Mouse (Mus musculus): ENCODE results near the gene Cat. TPM values are rescaled to one million over a fixed set of nuclear protein-coding genes. Genes with fewer than 3 reads are reported as not detected.

Gene Cat
- polyA plus RNA-seq, 1 experiment from 2014 or later: 86.2 TPM

- H3K9me3 ChIP-seq: no peaks in the 10 kb centered on the region
- H3K27me3 ChIP-seq (replicated peaks): no peaks in the 10 kb centered on the region
- no peak overlapping the region for H3K4me3 ChIP-seq
- H3K4me1 ChIP-seq: no peaks in the 10 kb centered on the region
- no peak overlapping the region for H3K27ac ChIP-seq
- H3K36me3 ChIP-seq (replicated peaks): peaks cover 20% of the 10 kb centered on the region; the same call in 1 of the 2 replicates
- WGBS: 93% methylated on average over 10 of the region's 10 CpGs
- no peak overlapping the region for H3K9ac ChIP-seq
- ATAC-seq (replicated peaks): no peak
- H3K4me2 ChIP-seq: no peak overlapping the region
These were observed 17.9 kb downstream of the Cat start for GRCm38 (mm10) chr2:103466984-103467588.

GRCm38 (mm10) chr2:103466272-103466671 lies 18.7 kb downstream of the Cat start:
- WGBS: 87% methylated on average over 3 of the region's 3 CpGs

DNA sequence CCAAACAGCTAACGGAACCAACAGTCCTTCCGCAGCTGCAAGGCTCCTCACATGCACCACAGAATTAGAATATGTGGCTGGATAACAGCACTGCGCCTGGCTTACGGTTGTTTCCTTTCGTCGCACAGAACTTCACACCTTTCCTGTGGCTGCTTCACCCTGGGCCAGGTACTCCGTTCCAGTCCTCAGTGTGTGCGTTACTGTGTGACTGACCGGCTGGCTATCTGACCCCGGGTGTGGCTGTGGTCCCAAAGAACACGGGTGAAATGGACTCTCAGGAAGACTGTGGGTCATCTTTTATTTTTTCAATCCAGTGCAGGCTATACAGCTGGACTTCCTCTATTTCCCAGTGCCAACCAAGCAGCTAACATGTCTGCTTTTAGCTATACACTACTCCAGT lies 19.5 kb downstream of the Cat start:
- ATAC-seq (replicated peaks): no peak
- 95% methylated on average over 11 of the region's 11 CpGs for WGBS
- no peak overlapping the region for H3K9ac ChIP-seq
- no peak overlapping the region for H3K4me3 ChIP-seq
- no peaks in the 10 kb centered on the region for H3K9me3 ChIP-seq
- H3K36me3 ChIP-seq (replicated peaks): peaks cover 23% of the 10 kb centered on the region; the same call in 1 of the 2 replicates
- H3K4me2 ChIP-seq: no peak overlapping the region
- H3K27ac ChIP-seq: no peak overlapping the region
- H3K27me3 ChIP-seq (replicated peaks): no peaks in the 10 kb centered on the region
- no peaks in the 10 kb centered on the region for H3K4me1 ChIP-seq

More at GRCm38 (mm10) chr2:103466272-103466671, 18.7 kb downstream of the Cat start:
- Histone ChIP-seq H3K27me3 (replicated peaks) (no peaks in the 10 kb centered on the region), H3K4me3 (no peak overlapping the region), H3K9me3 (no peaks in the 10 kb centered on the region), H3K27ac (no peak overlapping the region), H3K36me3 (replicated peaks) (peaks cover 20% of the 10 kb centered on the region; the same call in 1 of the 2 replicates), H3K4me1 (no peaks in the 10 kb centered on the region), H3K9ac (no peak overlapping the region), H3K4me2 (no peak overlapping the region)
- ATAC-seq (replicated peaks): no peak

GRCm38 (mm10) chr2:103464524-103464923 lies 20.4 kb downstream of the Cat start:
- no peak for ATAC-seq (replicated peaks)

DNA sequence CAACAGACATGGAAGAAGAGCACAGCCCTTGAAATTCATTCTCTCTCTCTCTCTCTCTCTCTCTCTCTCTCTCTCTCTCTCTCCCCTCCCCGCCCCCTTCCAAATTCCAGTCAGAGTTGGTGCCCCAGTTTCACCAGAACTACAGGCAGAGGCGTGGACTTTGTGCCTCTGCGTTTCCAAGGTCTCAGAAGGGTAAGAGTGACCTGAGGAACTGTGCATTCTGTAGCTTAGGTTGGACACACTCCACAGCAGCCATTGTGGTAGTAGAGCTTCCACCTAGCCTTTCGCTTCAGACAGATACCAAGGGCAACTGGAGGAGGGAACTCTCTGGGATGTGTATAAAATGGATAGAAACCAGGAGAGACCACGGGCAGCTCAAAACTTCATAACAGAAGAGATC lies 22.2 kb downstream of the Cat start:
- H3K36me3 ChIP-seq (replicated peaks): peaks cover 34% of the 10 kb centered on the region
- no peak overlapping the region for H3K4me3 ChIP-seq

More at GRCm38 (mm10) chr2:103464524-103464923, 20.4 kb downstream of the Cat start:
- Histone ChIP-seq H3K27ac (no peak overlapping the region), H3K36me3 (replicated peaks) (peaks cover 26% of the 10 kb centered on the region), H3K9me3 (no peaks in the 10 kb centered on the region), H3K27me3 (replicated peaks) (no peaks in the 10 kb centered on the region), H3K4me2 (no peak overlapping the region), H3K9ac (no peak overlapping the region), H3K4me1 (no peaks in the 10 kb centered on the region), H3K4me3 (no peak overlapping the region)
- WGBS: 95% methylated on average over 8 of the region's 8 CpGs

GRCm38 (mm10) chr2:103461743-103462142 lies 23.2 kb downstream of the Cat start:
- Histone ChIP-seq H3K36me3 (replicated peaks) (peaks cover 34% of the 10 kb centered on the region), H3K9me3 (no peaks in the 10 kb centered on the region), H3K27me3 (replicated peaks) (no peaks in the 10 kb centered on the region), H3K27ac (no peak overlapping the region), H3K4me1 (no peaks in the 10 kb centered on the region), H3K9ac (no peak overlapping the region), H3K4me3 (no peak overlapping the region), H3K4me2 (no peak overlapping the region)
- WGBS: 60% methylated on average over 9 of the region's 9 CpGs
- no peak for ATAC-seq (replicated peaks)

More for the DNA sequence above, 22.2 kb downstream of the Cat start:
- H3K4me1 ChIP-seq: no peaks in the 10 kb centered on the region
- no peak overlapping the region for H3K9ac ChIP-seq
- ATAC-seq (replicated peaks): no peak
- H3K9me3 ChIP-seq: no peaks in the 10 kb centered on the region
- WGBS: 93% methylated on average over 5 of the region's 5 CpGs
- H3K27me3 ChIP-seq (replicated peaks): no peaks in the 10 kb centered on the region
- no peak overlapping the region for H3K4me2 ChIP-seq
- no peak overlapping the region for H3K27ac ChIP-seq

- H3K27me3 ChIP-seq (replicated peaks): no peaks in the 10 kb centered on the region
- 85% methylated on average over 8 of the region's 8 CpGs for WGBS
- 0 out of 2 replicates have a peak overlapping the region, but pooled peaks have one; percentile 48 for H3K27ac ChIP-seq
- no peaks in the 10 kb centered on the region for H3K4me1 ChIP-seq
- H3K9ac ChIP-seq: no peak overlapping the region
- no peaks in the 10 kb centered on the region for H3K9me3 ChIP-seq
- no peak overlapping the region for H3K4me3 ChIP-seq
- no peak overlapping the region for H3K4me2 ChIP-seq
- no peak for ATAC-seq (replicated peaks)
- H3K36me3 ChIP-seq (replicated peaks): peaks cover 35% of the 10 kb centered on the region
These were observed 23.8 kb downstream of the Cat start for GRCm38 (mm10) chr2:103461210-103461609.

DNA sequence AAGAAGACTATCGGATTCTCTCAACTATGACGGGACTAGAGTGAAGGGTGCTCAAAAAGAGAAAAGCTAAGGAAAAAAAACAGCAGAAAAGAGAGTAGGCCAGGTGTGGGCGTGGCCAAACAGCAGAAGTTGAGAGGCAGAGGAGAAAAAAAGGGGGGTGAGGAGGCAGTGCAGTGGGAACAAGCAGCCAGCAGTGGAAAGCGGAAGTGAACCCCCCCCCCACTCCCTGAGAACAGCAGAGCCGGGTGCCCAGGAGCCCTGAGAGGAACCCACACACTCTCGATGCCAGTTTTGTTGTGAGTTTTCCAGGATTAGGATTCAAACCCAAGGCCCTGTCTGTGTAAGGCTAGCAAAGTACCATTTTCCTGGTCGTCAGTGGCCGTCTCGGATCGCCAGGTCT lies 25.9 kb downstream of the Cat start:
- H3K36me3 ChIP-seq (replicated peaks): peaks cover 42% of the 10 kb centered on the region
- no peak overlapping the region for H3K9ac ChIP-seq
- WGBS: 95% methylated on average over 10 of the region's 10 CpGs

GRCm38 (mm10) chr2:103457628-103458027 lies 27.3 kb downstream of the Cat start:
- ATAC-seq (replicated peaks): no peak
- H3K27me3 ChIP-seq (replicated peaks): no peaks in the 10 kb centered on the region
- no peak overlapping the region for H3K9ac ChIP-seq
- peaks cover 40% of the 10 kb centered on the region for H3K36me3 ChIP-seq (replicated peaks)
- H3K9me3 ChIP-seq: no peaks in the 10 kb centered on the region
- WGBS: 83% methylated on average over 7 of the region's 7 CpGs
- no peak overlapping the region for H3K27ac ChIP-seq
- H3K4me1 ChIP-seq: no peaks in the 10 kb centered on the region
- H3K4me2 ChIP-seq: no peak overlapping the region
- H3K4me3 ChIP-seq: no peak overlapping the region

More for the DNA sequence above, 25.9 kb downstream of the Cat start:
- Histone ChIP-seq H3K27ac (no peak overlapping the region), H3K4me3 (no peak overlapping the region), H3K27me3 (replicated peaks) (no peaks in the 10 kb centered on the region), H3K4me2 (no peak overlapping the region), H3K9me3 (no peaks in the 10 kb centered on the region), H3K4me1 (no peaks in the 10 kb centered on the region)
- no peak for ATAC-seq (replicated peaks)

DNA sequence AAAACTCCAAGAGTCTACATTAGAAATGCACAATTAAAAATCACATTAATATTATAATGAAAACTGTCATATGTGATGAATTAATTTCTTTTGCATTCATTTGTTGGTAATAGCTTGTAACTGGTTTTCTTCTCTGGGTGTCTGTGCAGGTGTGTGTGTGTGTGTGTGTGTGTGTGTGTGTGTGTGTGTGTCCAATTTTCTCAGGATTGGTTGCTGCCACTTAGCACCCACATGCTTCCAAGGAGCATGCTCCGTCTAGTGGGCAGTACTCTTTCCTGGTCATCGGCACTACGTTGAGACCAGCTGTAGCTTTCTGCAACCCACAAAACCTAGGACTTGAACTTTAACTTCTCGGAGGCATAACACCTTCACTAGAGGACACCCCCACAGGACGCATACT lies 27.9 kb downstream of the Cat start:
- 93% methylated on average over 5 of the region's 5 CpGs for WGBS

GRCm38 (mm10) chr2:103456646-103457045 lies 28.3 kb downstream of the Cat start:
- H3K27me3 ChIP-seq (replicated peaks): no peaks in the 10 kb centered on the region
- ATAC-seq (replicated peaks): peak; percentile 85
- no peak overlapping the region for H3K4me3 ChIP-seq
- peaks cover 35% of the 10 kb centered on the region for H3K36me3 ChIP-seq (replicated peaks)
- no peak overlapping the region for H3K9ac ChIP-seq
- H3K4me1 ChIP-seq: no peaks in the 10 kb centered on the region
- H3K4me2 ChIP-seq: no peak overlapping the region
- WGBS: 24% methylated on average over 10 of the region's 10 CpGs
- H3K9me3 ChIP-seq: no peaks in the 10 kb centered on the region
- H3K27ac ChIP-seq: no peak overlapping the region

More for the DNA sequence above, 27.9 kb downstream of the Cat start:
- Histone ChIP-seq H3K27me3 (replicated peaks) (no peaks in the 10 kb centered on the region), H3K4me3 (no peak overlapping the region), H3K9me3 (no peaks in the 10 kb centered on the region), H3K36me3 (replicated peaks) (peaks cover 35% of the 10 kb centered on the region), H3K4me2 (no peak overlapping the region), H3K27ac (no peak overlapping the region), H3K4me1 (no peaks in the 10 kb centered on the region), H3K9ac (no peak overlapping the region)
- peak; percentile 50 for ATAC-seq (replicated peaks)

DNA sequence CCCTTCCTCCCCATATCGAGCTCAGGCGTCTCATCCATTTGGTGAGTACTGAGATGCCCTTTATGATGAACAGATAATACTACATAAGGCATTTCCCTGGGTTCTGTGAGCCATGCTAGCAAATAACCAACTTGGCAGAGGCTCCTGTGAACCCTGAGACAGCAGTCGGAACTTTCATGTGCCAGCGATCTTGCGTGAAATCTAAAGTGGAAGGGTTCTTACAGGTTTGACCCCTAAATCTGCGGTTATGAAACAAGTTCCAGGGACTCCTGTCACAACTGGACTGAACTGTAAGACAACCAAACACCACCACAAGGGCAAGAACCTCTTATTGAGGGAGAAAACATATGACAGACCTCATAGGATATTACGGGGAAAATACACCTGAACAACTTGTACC lies 29.2 kb downstream of the Cat start:
- Histone ChIP-seq H3K27me3 (replicated peaks) (no peaks in the 10 kb centered on the region), H3K9ac (no peak overlapping the region), H3K27ac (no peak overlapping the region), H3K36me3 (replicated peaks) (peaks cover 35% of the 10 kb centered on the region), H3K9me3 (no peaks in the 10 kb centered on the region), H3K4me3 (no peak overlapping the region), H3K4me2 (no peak overlapping the region), H3K4me1 (no peaks in the 10 kb centered on the region)
- WGBS: 95% methylated on average over 7 of the region's 7 CpGs
- no peak for ATAC-seq (replicated peaks)

DNA sequence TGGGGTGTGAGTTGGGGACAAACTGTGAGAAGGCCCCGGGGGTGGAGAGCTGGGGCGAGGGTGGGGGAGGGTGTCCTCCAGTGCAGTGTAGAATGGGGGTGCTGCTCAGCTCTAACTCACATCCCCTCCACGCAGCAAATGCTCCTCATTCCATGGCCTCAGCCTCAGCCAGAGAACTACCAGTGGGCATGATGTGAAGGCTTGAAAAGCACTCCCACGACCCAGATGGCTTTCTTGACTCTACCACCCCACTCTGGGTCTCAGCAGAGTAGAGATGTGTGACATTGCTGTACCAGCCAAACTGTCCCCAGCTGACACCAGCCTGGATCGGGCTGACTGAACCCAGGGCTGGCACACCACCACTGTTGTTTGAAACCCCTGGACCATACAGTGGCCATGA lies 32.4 kb downstream of the Cat start:
- no peak overlapping the region for H3K27ac ChIP-seq
- ATAC-seq (replicated peaks): no peak
- 88% methylated on average over 5 of the region's 5 CpGs for WGBS
- no peak overlapping the region for H3K4me3 ChIP-seq
- H3K4me2 ChIP-seq: no peak overlapping the region
- H3K36me3 ChIP-seq (replicated peaks): peaks cover 15% of the 10 kb centered on the region; the same call in 1 of the 2 replicates
- no peaks in the 10 kb centered on the region for H3K9me3 ChIP-seq
- H3K9ac ChIP-seq: no peak overlapping the region
- H3K27me3 ChIP-seq (replicated peaks): no peaks in the 10 kb centered on the region
- H3K4me1 ChIP-seq: no peaks in the 10 kb centered on the region

Data from midbrain, embryonic 15.5 days (tissue).